Mouse (Mus musculus) heart, postnatal 0 days (tissue): ENCODE results near the gene Ubac1.

Experiments
- CTCF ChIP-seq: IDR thresholded peaks from 2 replicates; pipeline ENCODE4 v1.5.1; 2016; ENCODE audit warnings: antibody characterized with exemption, control low read depth, low read depth
- EP300 ChIP-seq: IDR thresholded peaks from 2 replicates; pipeline ENCODE4 v1.6.1; 2016; ENCODE audit warnings: antibody characterized with exemption, low read depth

DNA sequence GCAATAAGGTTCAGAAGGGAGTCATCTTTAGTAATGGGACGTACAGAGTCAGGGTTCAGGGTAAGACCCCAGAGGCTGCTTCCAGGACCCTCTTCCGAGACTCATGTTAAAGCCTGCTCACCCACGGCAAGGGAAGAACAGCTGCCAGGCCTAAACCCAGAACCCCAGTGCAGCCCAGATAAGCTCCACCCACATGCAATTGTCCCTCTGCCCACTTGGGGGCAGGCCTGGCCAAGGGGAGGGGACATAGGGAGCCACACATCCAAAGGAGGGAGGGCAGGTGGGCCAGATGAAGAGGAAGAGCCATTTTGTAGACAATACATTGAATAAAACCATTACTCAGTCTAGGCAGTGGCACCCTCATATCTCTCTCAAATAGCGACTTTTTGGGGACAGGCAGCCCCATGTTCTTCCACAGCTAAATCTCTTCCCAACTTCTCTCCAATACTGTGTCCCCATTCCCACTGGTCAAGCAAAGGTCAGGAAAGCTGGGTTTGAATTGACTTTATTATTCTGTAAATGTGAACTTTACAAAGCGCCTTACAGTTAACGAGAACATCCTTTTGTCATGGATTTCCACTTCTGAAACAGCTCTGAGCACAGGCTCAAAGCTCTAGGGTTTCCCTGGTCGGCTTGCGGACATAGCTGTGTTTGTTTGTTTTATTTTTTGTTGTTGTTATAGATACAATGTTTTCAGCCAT is 33.6 kb upstream of the Ubac1 start:
- TF ChIP-seq CTCF (peak; percentile 99), EP300 (no peak)
